Mouse (Mus musculus): ENCODE measurements at regions not wholly inside any gene's neighbourhood (a gene's known extent, or its start where the extent isn't known, plus 50 kb on each side); places are given as distances from the start of the nearest gene placed in this dataset.
A peak's percentile ranks its signal among the peaks of the same experiment; 100 is the strongest.

DNA sequence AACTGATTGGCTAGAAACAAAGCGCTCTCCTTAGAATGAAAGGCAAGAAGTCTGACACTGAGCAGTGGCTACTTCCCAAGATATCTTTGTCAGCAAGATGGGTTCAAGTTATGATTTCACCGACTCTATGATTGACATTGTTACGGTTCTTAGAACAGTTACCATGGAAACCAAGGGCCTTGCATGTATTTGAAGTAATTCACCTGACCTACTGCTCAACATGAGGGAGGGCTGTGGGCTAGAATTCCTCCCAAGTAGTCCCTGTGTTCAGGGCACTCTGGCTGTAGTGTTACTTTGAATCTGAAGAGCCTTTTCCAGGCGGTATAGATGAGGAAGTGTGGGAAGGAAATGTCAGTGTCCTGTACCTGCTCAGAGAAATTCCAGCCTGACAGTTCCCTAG lies 281.1 kb downstream of the Tmem38b start:
- no peaks in the 10 kb centered on the region for H3K4me1 ChIP-seq
- H3K4me2 ChIP-seq (replicated peaks): no peak overlapping the region
- WGBS: 82% methylated on average over 4 of the region's 4 CpGs
- ATAC-seq (replicated peaks): no peak
- no peaks in the 10 kb centered on the region for H3K9me3 ChIP-seq
- no peak overlapping the region for H3K27ac ChIP-seq (replicated peaks)
- no peak overlapping the region for H3K4me3 ChIP-seq
- H3K9ac ChIP-seq (replicated peaks): no peak overlapping the region
- H3K27me3 ChIP-seq: no peaks in the 10 kb centered on the region
- no peaks in the 10 kb centered on the region for H3K36me3 ChIP-seq

GRCm38 (mm10) chr4:54116310-54116709 lies 290.5 kb downstream of the Tmem38b start:
- no peak overlapping the region for H3K4me2 ChIP-seq (replicated peaks)
- H3K4me1 ChIP-seq: no peaks in the 10 kb centered on the region
- H3K9ac ChIP-seq (replicated peaks): no peak overlapping the region
- H3K4me3 ChIP-seq: no peak overlapping the region
- WGBS: 72% methylated on average over 2 of the region's 2 CpGs
- no peaks in the 10 kb centered on the region for H3K36me3 ChIP-seq
- H3K27me3 ChIP-seq: no peaks in the 10 kb centered on the region
- H3K27ac ChIP-seq (replicated peaks): no peak overlapping the region
- H3K9me3 ChIP-seq: no peaks in the 10 kb centered on the region
- ATAC-seq (replicated peaks): no peak

GRCm38 (mm10) chr4:54118179-54118846 lies 292.5 kb downstream of the Tmem38b start:
- WGBS: 48% methylated on average over 6 of the region's 6 CpGs
- H3K4me3 ChIP-seq: no peak overlapping the region
- no peaks in the 10 kb centered on the region for H3K36me3 ChIP-seq
- H3K9me3 ChIP-seq: no peaks in the 10 kb centered on the region
- H3K4me1 ChIP-seq: no peaks in the 10 kb centered on the region
- no peaks in the 10 kb centered on the region for H3K27me3 ChIP-seq
- no peak overlapping the region for H3K4me2 ChIP-seq (replicated peaks)
- 0 out of 2 replicates have a peak, but pooled peaks have one; percentile 26 for ATAC-seq (replicated peaks)
- no peak overlapping the region for H3K9ac ChIP-seq (replicated peaks)
- H3K27ac ChIP-seq (replicated peaks): no peak overlapping the region

DNA sequence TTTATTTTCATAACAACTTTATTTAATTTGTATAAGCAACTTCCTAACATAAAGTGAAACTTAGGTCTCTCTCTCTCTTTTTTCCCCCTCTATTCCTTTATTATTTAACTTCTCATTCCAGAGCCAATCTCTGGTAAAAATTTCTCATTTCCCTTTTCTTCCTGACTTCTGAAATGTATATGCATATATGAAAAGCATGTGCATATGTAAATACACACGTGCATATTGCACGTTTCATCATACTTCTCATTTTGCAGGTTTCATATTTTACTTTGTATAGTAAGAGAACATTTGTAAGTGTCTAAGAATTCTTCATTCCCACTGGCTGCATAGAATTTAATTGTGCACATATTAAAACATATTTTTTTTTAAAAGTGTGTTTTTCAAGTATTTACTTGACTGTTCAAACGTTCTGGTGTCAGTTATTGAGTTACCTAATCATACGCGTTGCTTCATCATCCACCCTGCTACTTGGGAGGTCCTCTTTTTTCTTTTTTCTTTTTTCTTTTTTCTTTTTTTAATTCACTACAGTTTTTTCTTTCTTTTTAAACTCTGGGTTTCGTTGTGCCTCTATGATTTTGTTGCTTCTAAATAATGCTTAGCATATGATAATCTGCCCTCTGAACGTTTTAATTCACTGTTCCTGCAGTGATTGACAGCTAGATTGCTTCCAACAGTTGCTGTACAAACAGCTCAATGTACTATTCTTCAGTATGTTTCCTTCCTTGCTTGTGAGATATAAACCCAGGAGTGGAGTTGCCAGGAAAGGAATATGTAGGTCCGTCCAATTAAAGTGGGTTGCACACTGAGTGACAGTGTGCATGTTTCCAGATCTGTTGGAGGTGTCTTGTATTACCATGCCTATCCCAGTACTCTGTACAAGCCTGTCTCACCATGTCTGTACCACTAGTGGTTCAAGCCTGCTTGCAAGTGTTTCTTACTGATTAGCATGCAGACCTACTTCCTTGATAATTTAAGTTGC lies 303.2 kb downstream of the Tmem38b start:
- 33% methylated on average over 8 of the region's 8 CpGs for WGBS
- Histone ChIP-seq H3K9ac (replicated peaks) (no peak overlapping the region), H3K4me2 (replicated peaks) (no peak overlapping the region), H3K4me3 (no peak overlapping the region), H3K4me1 (peaks cover 4% of the 10 kb centered on the region; the same call in 1 of the 2 replicates), H3K9me3 (no peaks in the 10 kb centered on the region), H3K27me3 (no peaks in the 10 kb centered on the region), H3K27ac (replicated peaks) (no peak overlapping the region), H3K36me3 (no peaks in the 10 kb centered on the region)
- ATAC-seq (replicated peaks): peak; percentile 89

DNA sequence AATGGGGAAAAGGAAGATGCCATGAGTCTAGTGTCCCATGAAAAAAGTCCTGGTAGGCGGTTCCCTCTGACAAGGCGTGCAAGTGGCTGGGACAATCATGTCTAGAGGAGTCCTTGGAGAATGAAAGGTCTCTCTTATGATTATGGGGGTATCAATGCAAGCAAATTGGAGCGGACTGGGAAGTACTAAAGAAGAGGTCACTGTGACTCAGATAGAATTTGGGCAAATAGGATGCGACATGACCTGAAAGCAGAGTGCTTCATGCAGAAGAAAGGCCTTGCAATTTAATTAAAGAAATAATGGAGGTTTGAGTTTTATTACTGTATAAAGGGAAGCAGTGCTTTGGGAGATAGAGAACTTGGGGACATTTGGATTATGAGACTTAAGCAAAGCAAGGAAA lies 330.3 kb downstream of the Tmem38b start:
- Histone ChIP-seq H3K4me3 (no peak overlapping the region), H3K4me1 (no peaks in the 10 kb centered on the region), H3K27ac (replicated peaks) (no peak overlapping the region), H3K9ac (replicated peaks) (no peak overlapping the region), H3K27me3 (no peaks in the 10 kb centered on the region), H3K9me3 (no peaks in the 10 kb centered on the region), H3K4me2 (replicated peaks) (no peak overlapping the region), H3K36me3 (no peaks in the 10 kb centered on the region)
- 97% methylated on average over 4 of the region's 4 CpGs for WGBS
- ATAC-seq (replicated peaks): no peak

DNA sequence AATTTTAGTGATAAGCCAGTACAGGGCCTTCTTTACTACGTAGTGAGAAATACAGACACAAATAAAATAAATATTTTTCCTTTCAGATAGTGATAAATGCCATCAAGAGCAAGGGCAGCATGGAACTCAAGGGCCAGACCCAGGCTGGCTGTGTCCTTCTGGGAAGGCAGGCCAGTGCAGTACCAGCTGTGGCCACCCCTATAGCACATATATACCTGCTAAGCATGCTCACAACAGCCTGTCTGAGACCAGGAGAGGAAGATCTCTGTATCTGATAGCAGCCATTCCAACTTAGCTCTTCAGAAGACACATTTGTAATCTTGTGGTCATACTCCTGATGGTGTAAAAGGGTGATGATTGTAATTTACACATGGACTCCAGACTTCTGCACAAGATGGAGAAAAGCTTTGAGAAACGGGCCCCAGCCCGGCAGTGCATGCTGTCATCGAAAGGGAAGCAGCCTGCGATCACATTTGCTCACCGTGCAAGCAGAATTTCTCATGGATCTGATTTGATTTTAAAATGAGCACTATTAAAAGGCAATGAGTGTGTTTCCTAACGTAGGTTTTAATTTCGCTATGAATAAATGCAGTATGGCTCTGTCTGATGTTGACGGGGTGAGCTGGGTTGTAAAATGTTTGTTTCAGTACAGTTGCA lies 335.6 kb downstream of the Tmem38b start:
- no peaks in the 10 kb centered on the region for H3K36me3 ChIP-seq
- H3K4me3 ChIP-seq: no peak overlapping the region
- no peaks in the 10 kb centered on the region for H3K27me3 ChIP-seq
- H3K9me3 ChIP-seq: no peaks in the 10 kb centered on the region
- H3K9ac ChIP-seq (replicated peaks): no peak overlapping the region
- no peak overlapping the region for H3K4me2 ChIP-seq (replicated peaks)
- peaks cover 9% of the 10 kb centered on the region; the same call in 1 of the 2 replicates for H3K4me1 ChIP-seq
- 58% methylated on average over 9 of the region's 9 CpGs for WGBS
- H3K27ac ChIP-seq (replicated peaks): peak overlapping the region; percentile 54
- ATAC-seq (replicated peaks): peak; percentile 60; the same call in 1 of the 2 replicates

DNA sequence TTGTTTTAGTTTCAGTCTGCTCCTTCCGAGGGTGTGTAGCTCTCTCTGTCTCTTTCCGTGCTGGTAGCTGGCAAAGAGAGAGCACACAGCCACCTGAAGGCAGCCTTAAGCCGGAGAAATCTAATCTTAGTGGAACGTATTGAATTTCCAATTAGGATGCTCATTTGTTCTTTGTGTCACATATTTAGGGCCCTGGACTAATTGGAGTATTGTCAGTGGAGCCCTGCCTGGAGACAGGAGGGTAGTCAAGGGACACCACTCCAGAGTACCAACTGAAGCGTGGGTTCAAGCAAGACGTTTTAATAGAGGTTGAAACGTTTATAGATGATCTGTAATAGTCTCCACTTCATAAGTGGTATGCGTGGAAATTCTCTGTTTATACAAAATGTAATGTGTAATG lies 336.5 kb downstream of the Tmem38b start:
- peak overlapping the region; percentile 54 for H3K27ac ChIP-seq (replicated peaks)
- H3K4me3 ChIP-seq: no peak overlapping the region
- 33% methylated on average over 8 of the region's 8 CpGs for WGBS
- no peak overlapping the region for H3K4me2 ChIP-seq (replicated peaks)
- H3K9ac ChIP-seq (replicated peaks): 0 out of 2 replicates have a peak overlapping the region, but pooled peaks have one; percentile 15
- 0 out of 2 replicates have a peak, but pooled peaks have one; percentile 41 for ATAC-seq (replicated peaks)
- no peaks in the 10 kb centered on the region for H3K9me3 ChIP-seq
- H3K36me3 ChIP-seq: no peaks in the 10 kb centered on the region
- no peaks in the 10 kb centered on the region for H3K27me3 ChIP-seq
- H3K4me1 ChIP-seq: peaks cover 9% of the 10 kb centered on the region; the same call in 1 of the 2 replicates

- Histone ChIP-seq H3K36me3 (no peaks in the 10 kb centered on the region), H3K4me1 (no peaks in the 10 kb centered on the region)
- ATAC-seq (replicated peaks): no peak
Observed at GRCm38 (mm10) chr4:54170202-54170931, 344.5 kb downstream of the Tmem38b start.

GRCm38 (mm10) chr4:54184213-54184612 lies 358.4 kb downstream of the Tmem38b start:
- ATAC-seq (replicated peaks): no peak
- Histone ChIP-seq H3K27ac (replicated peaks) (no peak overlapping the region), H3K4me1 (no peaks in the 10 kb centered on the region), H3K27me3 (no peaks in the 10 kb centered on the region), H3K4me3 (no peak overlapping the region), H3K4me2 (replicated peaks) (no peak overlapping the region), H3K9me3 (no peaks in the 10 kb centered on the region), H3K36me3 (no peaks in the 10 kb centered on the region), H3K9ac (replicated peaks) (no peak overlapping the region)
- WGBS: 88% methylated on average over 1 of the region's 1 CpGs

More at GRCm38 (mm10) chr4:54170202-54170931, 344.5 kb downstream of the Tmem38b start:
- Histone ChIP-seq H3K9ac (replicated peaks) (no peak overlapping the region), H3K9me3 (no peaks in the 10 kb centered on the region), H3K4me2 (replicated peaks) (no peak overlapping the region), H3K27me3 (no peaks in the 10 kb centered on the region), H3K4me3 (no peak overlapping the region), H3K27ac (replicated peaks) (no peak overlapping the region)
- WGBS: 84% methylated on average over 13 of the region's 13 CpGs

- H3K4me3 ChIP-seq: no peak overlapping the region
- H3K4me2 ChIP-seq (replicated peaks): no peak overlapping the region
- no peaks in the 10 kb centered on the region for H3K36me3 ChIP-seq
- H3K4me1 ChIP-seq: no peaks in the 10 kb centered on the region
- H3K9ac ChIP-seq (replicated peaks): no peak overlapping the region
- H3K27me3 ChIP-seq: no peaks in the 10 kb centered on the region
- H3K9me3 ChIP-seq: no peaks in the 10 kb centered on the region
- no peak overlapping the region for H3K27ac ChIP-seq (replicated peaks)
- 95% methylated on average over 2 of the region's 2 CpGs for WGBS
- ATAC-seq (replicated peaks): no peak
Observed at GRCm38 (mm10) chr4:54195734-54196133, 369.9 kb downstream of the Tmem38b start.

- Histone ChIP-seq H3K4me3 (no peak overlapping the region), H3K27me3 (no peaks in the 10 kb centered on the region), H3K27ac (replicated peaks) (no peak overlapping the region), H3K9me3 (no peaks in the 10 kb centered on the region), H3K4me1 (no peaks in the 10 kb centered on the region; the same call in 1 of the 2 replicates), H3K9ac (replicated peaks) (no peak overlapping the region), H3K36me3 (no peaks in the 10 kb centered on the region), H3K4me2 (replicated peaks) (no peak overlapping the region)
- 92% methylated on average over 4 of the region's 4 CpGs for WGBS
- ATAC-seq (replicated peaks): no peak
Observed at GRCm38 (mm10) chr4:54202440-54202839, 376.6 kb downstream of the Tmem38b start.
